Mouse (Mus musculus): ENCODE data around the gene Nucb1.
A peak's percentile ranks its signal among the peaks of the same experiment; 100 is the strongest.
"Not testable (repeated sequence)": the region's sequence is repeated elsewhere in the genome, so short reads cannot be mapped to it uniquely, and the experiment has no call there.

Gene Nucb1

GRCm38 (mm10) chr7:45488293-45489204, 21.7 kb downstream of the Nucb1 start, which contains the start of gene Dhdh:
Gene Dhdh (minus strand): TSS chr7:45488805.
- peak; percentile 57 to 59 for DNase-seq (ENCODE audit: low spot score in 2 of 2)

- no peak for DNase-seq (ENCODE audit: low spot score in 2 of 2)
Measured at GRCm38 (mm10) chr7:45487861-45488292, 22.3 kb downstream of the Nucb1 start.

GRCm38 (mm10) chr7:45486761-45487415, 23.3 kb downstream of the Nucb1 start, which contains the start of gene Gm45808:
Gene Gm45808 (minus strand): TSS chr7:45486811.
- no peak for DNase-seq (ENCODE audit: low spot score in 2 of 2)

- DNase-seq (ENCODE audit: low spot score in 2 of 2): no peak
Measured at GRCm38 (mm10) chr7:45486158-45486557, 24.0 kb downstream of the Nucb1 start.

GRCm38 (mm10) chr7:45484985-45485384, 25.2 kb downstream of the Nucb1 start:
- not testable (repeated sequence) for DNase-seq (ENCODE audit: low spot score in 2 of 2)

- no peak for DNase-seq (ENCODE audit: low spot score in 2 of 2)
Measured at GRCm38 (mm10) chr7:45482166-45482565, 28.0 kb downstream of the Nucb1 start.

- peak; percentile 55 to 71 for DNase-seq (ENCODE audit: low spot score in 2 of 2)
Measured at GRCm38 (mm10) chr7:45481374-45481927, 28.8 kb downstream of the Nucb1 start, which contains the start of gene Tulp2. Gene Tulp2 (plus strand): TSS chr7:45481877.

- DNase-seq (ENCODE audit: low spot score in 2 of 2): not testable (repeated sequence)
Measured at GRCm38 (mm10) chr7:45480310-45480709, 29.9 kb downstream of the Nucb1 start.

GRCm38 (mm10) chr7:45478774-45479173, 31.4 kb downstream of the Nucb1 start:
- DNase-seq (ENCODE audit: low spot score in 2 of 2): no peak

GRCm38 (mm10) chr7:45477003-45477402, 33.2 kb downstream of the Nucb1 start:
- DNase-seq (ENCODE audit: low spot score in 2 of 2): peak; percentile 47 to 54

- DNase-seq (ENCODE audit: low spot score in 2 of 2): no peak
Measured at GRCm38 (mm10) chr7:45476453-45476852, 33.8 kb downstream of the Nucb1 start.

- DNase-seq (ENCODE audit: low spot score in 2 of 2): no peak
Measured at GRCm38 (mm10) chr7:45475291-45475969, 34.8 kb downstream of the Nucb1 start.

- DNase-seq (ENCODE audit: low spot score in 2 of 2): peak; percentile 58 to 72
Measured at GRCm38 (mm10) chr7:45470869-45471268, 39.3 kb downstream of the Nucb1 start.

GRCm38 (mm10) chr7:45467090-45467670, 43.0 kb downstream of the Nucb1 start:
- DNase-seq (ENCODE audit: low spot score in 2 of 2): no peak

GRCm38 (mm10) chr7:45466283-45467089, 43.7 kb downstream of the Nucb1 start, which contains the start of gene Bax:
Gene Bax (minus strand): TSS chr7:45466898.
- DNase-seq (ENCODE audit: low spot score in 2 of 2): peak; percentile 92 to 96

GRCm38 (mm10) chr7:45465549-45465948, 44.7 kb downstream of the Nucb1 start:
- DNase-seq (ENCODE audit: low spot score in 2 of 2): no peak

GRCm38 (mm10) chr7:45465112-45465511, 45.1 kb downstream of the Nucb1 start:
- DNase-seq (ENCODE audit: low spot score in 2 of 2): no peak

- no peak for DNase-seq (ENCODE audit: low spot score in 2 of 2)
Measured at GRCm38 (mm10) chr7:45463987-45464778, 46.0 kb downstream of the Nucb1 start.

GRCm38 (mm10) chr7:45462868-45463267, 47.3 kb downstream of the Nucb1 start:
- DNase-seq (ENCODE audit: low spot score in 2 of 2): not testable (repeated sequence)
